Mouse (Mus musculus): ENCODE measurements at regions not wholly inside any gene's neighbourhood (a gene's known extent, or its start where the extent isn't known, plus 50 kb on each side); places are given as distances from the start of the nearest gene placed in this dataset.

DNA sequence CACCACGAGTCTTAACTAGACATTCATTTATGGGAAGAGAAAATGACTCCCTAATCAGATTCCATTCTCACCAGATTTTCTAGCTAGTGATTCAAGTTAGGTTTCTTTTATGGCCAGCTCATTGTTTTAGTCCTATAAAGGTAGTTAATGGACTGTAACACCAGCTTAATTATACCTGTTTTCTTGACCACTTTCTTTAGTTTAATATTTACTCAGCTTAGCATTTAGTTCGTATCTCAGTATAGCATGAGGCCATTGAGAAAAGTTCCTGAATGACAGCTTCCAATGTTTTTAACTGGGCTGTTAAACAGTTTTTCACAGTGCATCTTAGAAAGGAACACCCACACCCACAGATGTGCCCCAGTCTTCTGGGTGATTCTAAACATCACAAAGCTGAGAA lies 1320.3 kb downstream of the Gsdmc2 start:
- no peak for TF ChIP-seq POLR2A (IDR thresholded peaks at IDR 0.05; ENCODE audit: low read depth, low read length)
- TF ChIP-seq CTCF (IDR thresholded peaks at IDR 0.05; ENCODE audit: extremely low read depth, insufficient read length, insufficient replicate concordance, low read depth, low read length) = no peak

Data from small intestine, adult 2 months (tissue).